Mouse (Mus musculus) heart, embryonic 11.5 days (tissue): Measurements from ENCODE around the gene Dgcr2. TPM values are rescaled to one million over a fixed set of nuclear protein-coding genes. Genes with fewer than 3 reads are reported as not detected.

ENCODE experiments used
- ATAC-seq: fragments of 200-750 bp; cut with Nextera tagmentation; replicated peaks from 2 replicates; pipeline ENCODE4 v1.8.0; 2017; ENCODE audit warnings: moderate library complexity; ENCODE audit not compliant: insufficient number of reproducible peaks, low FRiP score, low TSS enrichment
- H3K27ac ChIP-seq: fragments of 300-500 bp; sonication (generic); 2 replicates; pipeline ENCODE4 v1.5.1; 2014; ENCODE audit warnings: mild to moderate bottlenecking, low read depth, low read length
- H3K27me3 ChIP-seq: fragments of 300-500 bp; sonication (generic); 2 replicates; pipeline ENCODE4 v1.6.1; 2014; ENCODE audit warnings: mild to moderate bottlenecking, low read length, mixed read lengths; ENCODE audit not compliant: control insufficient read depth, insufficient read depth
- H3K36me3 ChIP-seq: fragments of 300-500 bp; sonication (generic); 2 replicates; pipeline ENCODE4 v1.6.1; 2014; ENCODE audit warnings: mild to moderate bottlenecking, low read length, moderate library complexity, mixed read lengths; ENCODE audit not compliant: control insufficient read depth, insufficient read depth
- H3K4me1 ChIP-seq: fragments of 300-500 bp; sonication (generic); 2 replicates; pipeline ENCODE4 v1.6.1; 2014; ENCODE audit warnings: low read length; ENCODE audit not compliant: control insufficient read depth, insufficient read depth
- H3K4me2 ChIP-seq: fragments of 300-500 bp; sonication (generic); 2 replicates; pipeline ENCODE4 v1.6.1; 2014; ENCODE audit warnings: mild to moderate bottlenecking, moderate library complexity
- H3K4me3 ChIP-seq: fragments of 300-500 bp; sonication (generic); 2 replicates; pipeline ENCODE4 v1.5.1; 2014; ENCODE audit warnings: low read depth, low read length
- H3K9ac ChIP-seq: fragments of 300-500 bp; sonication (generic); 2 replicates; pipeline ENCODE4 v1.6.1; 2014; ENCODE audit warnings: mild to moderate bottlenecking, low read depth, low read length, moderate library complexity
- H3K9me3 ChIP-seq: fragments of 300-500 bp; sonication (generic); replicated peaks from 2 replicates; pipeline ENCODE4 v1.6.1; 2016; ENCODE audit warnings: low read length; ENCODE audit not compliant: control insufficient read depth
- WGBS: fragments of 180-500 bp; shearing (Covaris S2); extraction: QIAGEN DNeasy Blood & Tissue Kit; methylation state at CpG from one replicate; pipeline ENCODE4 v1.1.7; 2014; ENCODE audit not compliant: insufficient replicate concordance; 5-methylcytosine and 5-hydroxymethylcytosine counted together
- polyA plus RNA-seq: library from polyadenylated mRNA; unstranded; fragments of >200 nt; fragmentation: Nextera tagmentation; extraction: Ambion mirVana; gene quantifications from 2 replicates; pipeline ENCODE4 v1.2.1, GENCODE M21; 2014

Dgcr2 gene
- polyA plus RNA-seq, 1 experiment from 2014 or later, result 44.8 TPM

DNA sequence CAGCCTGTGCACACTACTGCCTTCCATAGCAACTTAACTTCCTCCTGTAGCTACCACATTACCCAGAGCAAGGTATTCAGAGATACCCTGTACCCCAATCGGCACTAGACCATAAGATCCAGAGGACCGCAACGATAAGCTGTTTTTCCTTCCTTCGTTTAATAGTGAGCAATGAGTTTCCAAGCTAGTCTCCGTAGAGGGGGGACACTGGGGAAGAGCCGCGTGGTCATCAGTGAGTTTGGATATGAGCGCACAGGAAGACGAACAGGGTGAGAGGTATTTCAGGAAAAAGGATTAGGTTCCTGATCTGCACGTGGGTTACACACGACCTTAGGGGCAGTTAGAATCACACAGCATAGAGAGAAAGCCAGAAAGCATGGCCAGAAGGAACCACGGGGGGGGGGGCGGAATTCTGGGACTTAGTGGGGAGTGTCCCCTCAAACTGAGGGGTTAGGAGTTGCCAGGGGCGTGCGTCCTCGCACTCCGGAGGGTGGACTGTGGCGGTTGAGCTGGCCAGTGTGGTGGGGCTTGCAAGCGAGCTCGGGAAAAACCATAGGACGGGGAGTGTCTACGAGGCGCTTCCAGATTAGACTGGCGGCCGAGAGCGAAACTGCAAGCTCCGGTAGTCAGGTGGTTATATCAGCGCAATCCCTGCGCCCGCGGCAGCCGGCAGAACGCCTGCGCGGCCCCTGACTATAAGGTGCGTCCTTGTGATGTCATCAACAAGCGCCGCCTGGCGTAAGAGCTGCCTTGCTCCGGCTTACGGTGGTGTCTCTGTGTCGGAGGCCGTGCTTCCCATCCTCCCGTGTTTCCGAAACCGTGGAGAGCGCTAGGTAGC, 23.2 kb upstream of the Dgcr2 start:
- no peaks in the 10 kb centered on the region for H3K9me3 ChIP-seq
- peak overlapping the region; percentile 75 for H3K4me3 ChIP-seq
- peak; percentile 90 for ATAC-seq
- H3K36me3 ChIP-seq, result peaks cover 2% of the 10 kb centered on the region; the same call in 1 of the 2 replicates
- peak overlapping the region; percentile 78 for H3K4me2 ChIP-seq
- 3% methylated on average over 47 of the region's 47 CpGs for WGBS
- peaks cover 31% of the 10 kb centered on the region for H3K27me3 ChIP-seq
- peak overlapping the region; percentile 65 for H3K27ac ChIP-seq
- peak overlapping the region; percentile 90 for H3K9ac ChIP-seq
- peaks cover 15% of the 10 kb centered on the region for H3K4me1 ChIP-seq

DNA sequence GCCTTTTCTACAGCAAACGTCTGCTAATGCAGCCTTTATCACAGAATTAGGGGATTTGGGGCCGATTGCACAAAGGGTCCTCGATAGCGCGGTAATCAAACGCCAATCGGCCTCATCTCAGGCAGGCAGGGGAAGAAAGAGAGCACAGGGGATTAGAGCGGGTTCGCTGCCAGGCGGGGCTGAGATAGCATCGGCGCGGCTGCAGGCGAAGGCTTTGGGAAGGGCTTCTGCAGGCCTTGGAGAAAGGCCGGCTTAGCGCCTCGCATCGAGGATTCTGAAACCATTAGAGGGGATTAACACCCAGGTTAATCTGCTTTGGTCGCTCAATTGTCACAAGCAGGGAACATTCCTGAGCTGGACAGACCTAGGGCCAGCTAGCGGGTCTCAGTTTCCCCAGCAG, 22.2 kb upstream of the Dgcr2 start:
- Histone ChIP-seq H3K4me2 (peak overlapping the region; percentile 78), H3K9ac (peak overlapping the region; percentile 90), H3K9me3 (no peaks in the 10 kb centered on the region), H3K36me3 (peaks cover 2% of the 10 kb centered on the region; the same call in 1 of the 2 replicates), H3K4me3 (peak overlapping the region; percentile 2; the same call in 1 of the 2 replicates), H3K27me3 (peaks cover 41% of the 10 kb centered on the region), H3K4me1 (peaks cover 15% of the 10 kb centered on the region), H3K27ac (no peak overlapping the region)
- WGBS, result 5% methylated on average over 20 of the region's 20 CpGs
- ATAC-seq, result no peak

GRCm38 (mm10) chr16:17914307-17915249, 16.2 kb upstream of the Dgcr2 start, which contains the start of gene Gsc2:
Gene Gsc2 (minus strand): TSS chr16:17915059.
- H3K27ac ChIP-seq, result no peak within 1 kb of the TSS
- ATAC-seq, result no peak
- no peaks in the 10 kb centered on the region for H3K36me3 ChIP-seq
- peaks cover 11% of the 10 kb centered on the region for H3K4me1 ChIP-seq
- H3K4me2 ChIP-seq, result peak within 1 kb of the TSS; percentile 74
- H3K27me3 ChIP-seq, result peaks cover 69% of the 10 kb centered on the region
- peak within 1 kb of the TSS; percentile 39 for H3K4me3 ChIP-seq
- whole genome bisulfite sequencing, result under 1% methylated on average over 106 of the region's 106 CpGs
- H3K9me3 ChIP-seq, result no peaks in the 10 kb centered on the region
- peak within 1 kb of the TSS; percentile 28; the same call in 1 of the 2 replicates for H3K9ac ChIP-seq

DNA sequence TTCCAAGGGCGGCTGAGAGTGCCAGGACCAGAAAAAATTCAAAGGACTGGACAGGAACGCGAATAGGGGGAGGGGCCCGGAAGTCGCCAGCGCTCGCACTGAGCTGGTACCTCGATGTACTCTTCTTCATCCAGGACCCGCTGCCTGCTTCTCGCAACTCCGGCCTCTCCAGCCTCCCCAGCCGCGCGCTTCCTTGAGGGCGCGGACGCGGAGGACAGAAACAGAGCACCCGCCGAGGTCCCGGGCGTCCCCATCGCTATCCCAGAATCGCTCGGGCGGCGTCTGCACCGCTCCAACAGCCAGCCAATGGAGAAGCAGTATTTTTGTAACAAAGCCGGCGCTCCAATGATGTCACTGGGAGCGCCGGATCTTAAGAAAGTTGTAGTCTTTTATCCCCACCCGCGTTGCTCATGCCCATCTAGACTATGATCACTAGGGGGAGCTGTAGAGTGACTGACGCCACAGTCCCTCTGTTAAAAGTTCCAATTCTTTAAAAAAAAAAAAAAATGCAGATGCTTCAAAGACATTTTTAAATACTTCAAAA, 12.8 kb upstream of the Dgcr2 start, which contains the start of gene Ess2:
Gene Ess2 (minus strand): TSS at position 297 of the 544 bp plus-strand sequence.
- peak within 1 kb of the TSS; percentile 70 for H3K4me3 ChIP-seq
- H3K9me3 ChIP-seq, result no peaks in the 10 kb centered on the region
- H3K4me2 ChIP-seq, result peak within 1 kb of the TSS; percentile 96
- H3K27me3 ChIP-seq, result peaks cover 45% of the 10 kb centered on the region
- peaks cover 11% of the 10 kb centered on the region for H3K4me1 ChIP-seq
- peak within 1 kb of the TSS; percentile 79 for H3K9ac ChIP-seq
- ATAC-seq, result peak; percentile 84
- H3K27ac ChIP-seq, result 0 out of 2 replicates have a peak within 1 kb of the TSS, but pooled peaks have one; percentile 7
- peaks cover 21% of the 10 kb centered on the region for H3K36me3 ChIP-seq
- under 1% methylated on average over 35 of the region's 35 CpGs for WGBS

GRCm38 (mm10) chr16:17896091-17896490, 2.3 kb downstream of the Dgcr2 start:
- H3K27ac ChIP-seq, result no peak overlapping the region
- H3K4me1 ChIP-seq, result peaks cover 3% of the 10 kb centered on the region; the same call in 1 of the 2 replicates
- no peak overlapping the region for H3K4me3 ChIP-seq
- peaks cover 4% of the 10 kb centered on the region; the same call in 1 of the 2 replicates for H3K36me3 ChIP-seq
- no peak overlapping the region for H3K9ac ChIP-seq
- ATAC-seq, result no peak
- H3K4me2 ChIP-seq, result no peak overlapping the region
- no peaks in the 10 kb centered on the region for H3K27me3 ChIP-seq
- no peaks in the 10 kb centered on the region for H3K9me3 ChIP-seq

GRCm38 (mm10) chr16:17893923-17894322, 4.4 kb downstream of the Dgcr2 start, which contains the start of gene Tssk1:
Gene Tssk1 (plus strand): TSS chr16:17894223.
- no peaks in the 10 kb centered on the region for H3K36me3 ChIP-seq
- WGBS, result 92% methylated on average over 2 of the region's 2 CpGs
- ATAC-seq, result no peak
- H3K27me3 ChIP-seq, result no peaks in the 10 kb centered on the region
- no peak within 1 kb of the TSS for H3K4me3 ChIP-seq
- H3K9me3 ChIP-seq, result no peaks in the 10 kb centered on the region
- H3K4me1 ChIP-seq, result peaks cover 13% of the 10 kb centered on the region
- no peak within 1 kb of the TSS for H3K27ac ChIP-seq
- no peak within 1 kb of the TSS for H3K9ac ChIP-seq
- H3K4me2 ChIP-seq, result no peak within 1 kb of the TSS

- Histone ChIP-seq H3K9me3 (no peaks in the 10 kb centered on the region), H3K27me3 (no peaks in the 10 kb centered on the region), H3K4me3 (no peak overlapping the region), H3K9ac (no peak overlapping the region), H3K4me1 (peaks cover 13% of the 10 kb centered on the region), H3K27ac (no peak overlapping the region), H3K36me3 (no peaks in the 10 kb centered on the region), H3K4me2 (no peak overlapping the region)
- 70% methylated on average over 3 of the region's 3 CpGs for WGBS
- no peak for ATAC-seq
These were observed 5.8 kb downstream of the Dgcr2 start for GRCm38 (mm10) chr16:17892606-17893005.

DNA sequence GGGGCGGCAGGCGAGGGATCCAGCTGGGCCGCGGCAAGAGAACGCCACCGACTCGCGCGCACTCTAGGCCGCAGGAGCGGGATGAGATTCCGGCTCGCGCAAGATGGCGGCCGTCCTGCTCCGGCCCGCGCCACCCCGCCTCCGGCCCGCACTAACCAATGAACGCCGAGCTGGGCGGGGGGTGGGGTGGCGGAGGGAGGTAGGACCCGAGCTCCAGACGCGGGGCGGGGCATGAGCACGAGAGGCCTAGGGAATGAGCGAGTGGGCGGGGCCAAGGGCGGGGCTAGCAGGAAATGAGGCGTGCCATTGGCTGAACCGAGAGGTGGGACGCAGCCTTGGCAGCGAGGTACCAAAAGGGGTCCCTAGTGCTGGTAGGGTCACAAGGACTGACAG, 6.8 kb downstream of the Dgcr2 start, which contains the start of gene Gm20518:
Gene Gm20518 (minus strand): TSS at position 105 of the 393 bp plus-strand sequence.
- WGBS, result under 1% methylated on average over 38 of the region's 38 CpGs
- Histone ChIP-seq H3K9ac (peak within 1 kb of the TSS; percentile 95), H3K36me3 (no peaks in the 10 kb centered on the region), H3K27ac (peak within 1 kb of the TSS; percentile 89), H3K4me3 (peak within 1 kb of the TSS; percentile 83), H3K27me3 (no peaks in the 10 kb centered on the region), H3K4me1 (peaks cover 13% of the 10 kb centered on the region), H3K9me3 (no peaks in the 10 kb centered on the region), H3K4me2 (peak within 1 kb of the TSS; percentile 84)
- peak; percentile 99 for ATAC-seq
